Mouse (Mus musculus) ES-E14 (cell line): ENCODE measurements at regions not wholly inside any gene's neighbourhood (a gene's known extent, or its start where the extent isn't known, plus 50 kb on each side); places are given as distances from the start of the nearest gene placed in this dataset.

ENCODE experiments used
- DNase-seq: peaks from one replicate; pipeline ENCODE4 v3.0.0-alpha.2; 2013; ENCODE audit warnings: low read depth, low spot score
- H3K27ac ChIP-seq: 2 replicates; pipeline ENCODE4 v1.5.1; 2012; ENCODE audit warnings: low read depth, mild to moderate bottlenecking, low read length, moderate library complexity, mixed read lengths; ENCODE audit not compliant: poor library complexity, insufficient read depth, severe bottlenecking
- H3K36me3 ChIP-seq: 2 replicates; pipeline ENCODE4 v1.6.1; 2012; ENCODE audit warnings: mild to moderate bottlenecking, low read length, moderate library complexity, mixed read lengths; ENCODE audit not compliant: control insufficient read depth, poor library complexity, insufficient read depth, severe bottlenecking
- H3K4me1 ChIP-seq, 2 experiments: fragments of 150-350 bp in 1 of 2; sonication (generic) in 1 of 2; 2 replicates each; pipeline ENCODE4 v1.6.1; 2012; ENCODE audit warnings: low read length in 2 of 2, mild to moderate bottlenecking in 1 of 2, mixed read lengths in 1 of 2; ENCODE audit not compliant: control insufficient read depth in 2 of 2, insufficient read depth in 2 of 2, poor library complexity in 1 of 2
- H3K4me3 ChIP-seq, 2 experiments: fragments of 150-350 bp in 1 of 2; sonication (generic) in 1 of 2; 2 replicates each; pipeline ENCODE4 v1.5.1; 2012; ENCODE audit warnings: low read length in 2 of 2, low read depth in 1 of 2, mild to moderate bottlenecking in 1 of 2, mixed read lengths in 1 of 2; ENCODE audit not compliant: insufficient read depth in 1 of 2, poor library complexity in 1 of 2, severe bottlenecking in 1 of 2
- H3K9ac ChIP-seq: 2 replicates; pipeline ENCODE4 v1.6.1; 2012; ENCODE audit warnings: low read depth, mild to moderate bottlenecking, low read length, mixed read lengths; ENCODE audit not compliant: poor library complexity, insufficient read depth, severe bottlenecking
- H3K9me3 ChIP-seq: fragments of 150-350 bp; sonication (generic); 2 replicates; pipeline ENCODE4 v1.6.1; 2012; ENCODE audit warnings: low read depth, mild to moderate bottlenecking, low read length; ENCODE audit not compliant: control insufficient read depth, insufficient read depth
- CHD2 ChIP-seq: IDR thresholded peaks from 2 replicates; pipeline ENCODE4 v1.6.1; 2014; ENCODE audit warnings: mild to moderate bottlenecking, low read depth, low read length, inconsistent platforms
- HCFC1 ChIP-seq: IDR thresholded peaks from 2 replicates; pipeline ENCODE4 v1.6.1; 2012; ENCODE audit warnings: low read length, inconsistent platforms, borderline replicate concordance; ENCODE audit not compliant: insufficient read depth
- MAFK ChIP-seq: IDR thresholded peaks from 2 replicates; pipeline ENCODE4 v1.6.1; 2014; ENCODE audit warnings: mild to moderate bottlenecking, low read depth, low read length, inconsistent platforms; ENCODE audit not compliant: insufficient read depth
- ZC3H11A ChIP-seq: IDR thresholded peaks from 2 replicates; pipeline ENCODE4 v1.6.1; 2012; ENCODE audit warnings: low read depth, mild to moderate bottlenecking, inconsistent platforms, low read length, borderline replicate concordance
- ZNF384 ChIP-seq: IDR thresholded peaks from 2 replicates; pipeline ENCODE4 v1.6.1; 2012; ENCODE audit warnings: low read depth, low read length, inconsistent platforms
- in situ Hi-C, 2 experiments: fragments of 600-800 bp; cut with MboI; formaldehyde crosslinking; loops; one replicate each; pipeline ENCODE4 v1.15.1; 2025; ENCODE audit warnings: low sequenced_read_pairs in 2 of 2, inconsistent platforms in 1 of 2; ENCODE audit not compliant: unreplicated experiment in 2 of 2

- no peak overlapping the region for H3K4me3 ChIP-seq
- no peak overlapping the region for H3K27ac ChIP-seq
- H3K4me1 ChIP-seq, result no peaks in the 10 kb centered on the region
- H3K9me3 ChIP-seq, result no peaks in the 10 kb centered on the region
- H3K36me3 ChIP-seq, result no peaks in the 10 kb centered on the region
- no peak for DNase-seq
- TF ChIP-seq HCFC1 (no peak), ZC3H11A (no peak), ZNF384 (no peak), MAFK (no peak), CHD2 (no peak)
- no peak overlapping the region for H3K9ac ChIP-seq
- in situ Hi-C loops, result no loop called here
Measured at GRCm38 (mm10) chr4:105509091-105509490, 280.6 kb upstream of the Gm12728 start.

GRCm38 (mm10) chr4:105510406-105510805 lies 279.3 kb upstream of the Gm12728 start:
- Histone ChIP-seq H3K4me3 (no peak overlapping the region), H3K27ac (no peak overlapping the region), H3K36me3 (no peaks in the 10 kb centered on the region), H3K9ac (no peak overlapping the region), H3K9me3 (no peaks in the 10 kb centered on the region), H3K4me1 (no peaks in the 10 kb centered on the region)
- no peak for TF ChIP-seq ZC3H11A
- in situ Hi-C loops, result no loop called here
- no peak for DNase-seq

GRCm38 (mm10) chr4:105525135-105525534 lies 264.5 kb upstream of the Gm12728 start:
- H3K4me1 ChIP-seq, result no peaks in the 10 kb centered on the region
- TF ChIP-seq CHD2 (no peak), ZC3H11A (no peak), HCFC1 (no peak), ZNF384 (no peak), MAFK (no peak)
- H3K9ac ChIP-seq, result no peak overlapping the region
- in situ Hi-C loops, result no loop called here
- DNase-seq, result no peak
- H3K27ac ChIP-seq, result no peak overlapping the region
- H3K36me3 ChIP-seq, result no peaks in the 10 kb centered on the region
- H3K9me3 ChIP-seq, result no peaks in the 10 kb centered on the region
- H3K4me3 ChIP-seq, result no peak overlapping the region

- Histone ChIP-seq H3K9me3 (no peaks in the 10 kb centered on the region), H3K27ac (no peak overlapping the region), H3K4me1 (no peaks in the 10 kb centered on the region), H3K4me3 (no peak overlapping the region), H3K36me3 (no peaks in the 10 kb centered on the region), H3K9ac (no peak overlapping the region)
- DNase-seq, result no peak
- in situ Hi-C loops, result no loop called here
- TF ChIP-seq MAFK (no peak), HCFC1 (no peak)
Measured at GRCm38 (mm10) chr4:105526755-105527154, 262.9 kb upstream of the Gm12728 start.

- no peak for DNase-seq
- TF ChIP-seq MAFK (no peak), ZC3H11A (no peak), CHD2 (no peak), HCFC1 (no peak), ZNF384 (no peak)
- Histone ChIP-seq H3K27ac (no peak overlapping the region), H3K4me3 (no peak overlapping the region), H3K36me3 (no peaks in the 10 kb centered on the region), H3K9me3 (no peaks in the 10 kb centered on the region), H3K4me1 (no peaks in the 10 kb centered on the region), H3K9ac (no peak overlapping the region)
- in situ Hi-C loops, result no loop called here
Measured at GRCm38 (mm10) chr4:105527316-105527715, 262.4 kb upstream of the Gm12728 start.
